ENCODE assay signal across 24 mouse cellular contexts in genomic region chr1:152604147-152604546, GRCm38 (mm10).
A peak's percentile ranks its signal among the peaks of the same experiment; 100 is the strongest.
DNase-seq lines count a peak whose midpoint lies in the region; ATAC-seq lines count a peak whose summit lies in the region.
"Had no signal": no experiment of that assay in that cellular context is flagged by ENCODE, and none has a peak within 500 bp of the region (broad histone marks: within the 10 kb centered on the region; RNA-seq: fewer than 3 reads in every experiment).

No protein-coding gene starts in this region.

- no peak overlapping the region for H3K4me2 ChIP-seq in kidney, embryonic 16.5 days (replicated peaks; ENCODE audit: low read depth, low read length)
- H3K4me2 ChIP-seq: embryonic facial prominence, embryonic 12.5 days; embryonic facial prominence, embryonic 15.5 days; heart, embryonic 13.5 days; hindbrain, embryonic 14.5 days had no signal

- H3K27ac ChIP-seq in heart, embryonic 10.5 days = no peak overlapping the region
- H3K27ac ChIP-seq in kidney, embryonic 16.5 days (ENCODE audit: low read length) = peak overlapping the region; percentile 21; the same call in 1 of the 2 replicates
- 0 out of 2 replicates have a peak overlapping the region, but pooled peaks have one; percentile 30 for H3K27ac ChIP-seq in brown adipose tissue, adult 24 weeks (replicated peaks; ENCODE audit: low read depth, low read length)
- no peak overlapping the region for H3K27ac ChIP-seq in midbrain, embryonic 10.5 days (replicated peaks)
- H3K27ac ChIP-seq: embryonic facial prominence, embryonic 12.5 days; embryonic facial prominence, embryonic 15.5 days; heart, embryonic 13.5 days; hindbrain, embryonic 14.5 days; hindbrain, postnatal 0 days had no signal

- H3K27me3 ChIP-seq in heart, embryonic 10.5 days (ENCODE audit: insufficient read depth, poor library complexity, severe bottlenecking) = no peaks in the 10 kb centered on the region
- no peaks in the 10 kb centered on the region for H3K27me3 ChIP-seq in kidney, embryonic 16.5 days (ENCODE audit: insufficient read depth, low read length)
- no peaks in the 10 kb centered on the region for H3K27me3 ChIP-seq in midbrain, embryonic 10.5 days (ENCODE audit: low read depth, poor library complexity, severe bottlenecking)
- H3K27me3 ChIP-seq: embryonic facial prominence, embryonic 12.5 days; embryonic facial prominence, embryonic 15.5 days; heart, embryonic 13.5 days had no signal

- peaks cover 26% of the 10 kb centered on the region for H3K36me3 ChIP-seq in heart, embryonic 10.5 days
- H3K36me3 ChIP-seq in kidney, embryonic 16.5 days (ENCODE audit: insufficient read depth, low read length) = peaks cover 11% of the 10 kb centered on the region; the same call in 1 of the 2 replicates
- peaks cover 14% of the 10 kb centered on the region; the same call in 1 of the 2 replicates for H3K36me3 ChIP-seq in midbrain, embryonic 10.5 days
- H3K36me3 ChIP-seq: embryonic facial prominence, embryonic 12.5 days; embryonic facial prominence, embryonic 15.5 days had no signal

- peak; percentile 95 for DNase-seq in heart, adult 11 months
- DNase-seq in heart, embryonic 10.5 days (ENCODE audit: low spot score) = no peak
- no peak for DNase-seq in kidney, postnatal 10 days
- no peak for DNase-seq in midbrain, embryonic 10.5 days (ENCODE audit: low spot score)
- DNase-seq: adrenal gland, adult 2 months; adrenal gland, postnatal 14 days; cerebellum, adult 18-20 months; cerebellum, adult 9-11 months; cerebellum, postnatal 25 days; forebrain, postnatal 0 days; gastrocnemius, postnatal 14 days; heart, postnatal 14 days; heart, postnatal 4 days had no signal

- ATAC-seq in kidney, embryonic 16.5 days (ENCODE audit: low FRiP score, low TSS enrichment) = no peak
- ATAC-seq: CD4-positive, CD25-positive, alpha-beta regulatory T cell, adult 4 months; forebrain, embryonic 14.5 days; forebrain, postnatal 0 days; hindbrain, postnatal 0 days; inflammation-experienced regulatory T-cells, adult 6 months; intestine, embryonic 16.5 days had no signal

- no peak overlapping the region for H3K9ac ChIP-seq in kidney, embryonic 16.5 days (replicated peaks; ENCODE audit: low read length)
- H3K9ac ChIP-seq: embryonic facial prominence, embryonic 12.5 days; embryonic facial prominence, embryonic 15.5 days; forebrain, postnatal 0 days; heart, embryonic 13.5 days; hindbrain, embryonic 14.5 days had no signal

- H3K4me3 ChIP-seq in heart, embryonic 10.5 days = no peak overlapping the region
- H3K4me3 ChIP-seq in kidney, embryonic 16.5 days (ENCODE audit: low read length) = no peak overlapping the region
- H3K4me3 ChIP-seq in brown adipose tissue, adult 24 weeks (ENCODE audit: insufficient read depth, low read depth, low read length) = no peak overlapping the region
- no peak overlapping the region for H3K4me3 ChIP-seq in midbrain, embryonic 10.5 days
- H3K4me3 ChIP-seq: embryonic facial prominence, embryonic 12.5 days; embryonic facial prominence, embryonic 15.5 days; heart, embryonic 13.5 days had no signal

- no peaks in the 10 kb centered on the region for H3K9me3 ChIP-seq in heart, embryonic 10.5 days
- no peaks in the 10 kb centered on the region for H3K9me3 ChIP-seq in kidney, embryonic 16.5 days (ENCODE audit: low read length)
- no peaks in the 10 kb centered on the region for H3K9me3 ChIP-seq in midbrain, embryonic 10.5 days (replicated peaks)
- H3K9me3 ChIP-seq: embryonic facial prominence, embryonic 12.5 days; embryonic facial prominence, embryonic 15.5 days; heart, embryonic 13.5 days had no signal

- H3K4me1 ChIP-seq in heart, embryonic 10.5 days = peaks cover 63% of the 10 kb centered on the region
- H3K4me1 ChIP-seq in kidney, embryonic 16.5 days (ENCODE audit: insufficient read depth, low read length) = peaks cover 47% of the 10 kb centered on the region
- H3K4me1 ChIP-seq in brown adipose tissue, adult 24 weeks (ENCODE audit: control insufficient read depth, insufficient read depth, insufficient read length, low read length) = peaks cover 73% of the 10 kb centered on the region
- H3K4me1 ChIP-seq in midbrain, embryonic 10.5 days = peaks cover 10% of the 10 kb centered on the region

- 81% methylated on average over 6 of the region's 6 CpGs for WGBS in heart, embryonic 10.5 days
- 59% methylated on average over 6 of the region's 6 CpGs for WGBS in kidney, embryonic 16.5 days
- 85% methylated on average over 6 of the region's 6 CpGs for WGBS in midbrain, embryonic 10.5 days

Comparison
In these comparisons a context has a peak if more than half of its experiments do, and no peak if none do; other contexts are left out.
1. H3K27ac ChIP-seq: peak in kidney, embryonic 16.5 days (single experiment) and brown adipose tissue, adult 24 weeks (single experiment); none in heart, embryonic 10.5 days (single experiment) and midbrain, embryonic 10.5 days (single experiment).